Mouse (Mus musculus): ENCODE measurements at regions not wholly inside any gene's neighbourhood (a gene's known extent, or its start where the extent isn't known, plus 50 kb on each side); places are given as distances from the start of the nearest gene placed in this dataset.
A peak's percentile ranks its signal among the peaks of the same experiment; 100 is the strongest.

GRCm38 (mm10) chr9:61702280-61702966 lies 211.9 kb downstream of the Rplp1 start:
- ATAC-seq (replicated peaks in 1 of 2; ENCODE audit: insufficient read depth in 1 of 2, low FRiP score in 2 of 2, low TSS enrichment in 1 of 2, low read depth in 1 of 2, poor library complexity in 2 of 2, severe bottlenecking in 2 of 2): peak; percentile 77 to 82

- no peak for ATAC-seq (replicated peaks in 1 of 2; ENCODE audit: insufficient read depth in 1 of 2, low FRiP score in 2 of 2, low TSS enrichment in 1 of 2, low read depth in 1 of 2, poor library complexity in 2 of 2, severe bottlenecking in 2 of 2)
Measured at GRCm38 (mm10) chr9:61700576-61700975, 213.8 kb downstream of the Rplp1 start.

- no peak for ATAC-seq (replicated peaks in 1 of 2; ENCODE audit: insufficient read depth in 1 of 2, low FRiP score in 2 of 2, low TSS enrichment in 1 of 2, low read depth in 1 of 2, poor library complexity in 2 of 2, severe bottlenecking in 2 of 2)
Measured at GRCm38 (mm10) chr9:61699618-61700017, 214.7 kb downstream of the Rplp1 start.

GRCm38 (mm10) chr9:61697959-61698358 lies 216.4 kb downstream of the Rplp1 start:
- ATAC-seq (replicated peaks in 1 of 2; ENCODE audit: insufficient read depth in 1 of 2, low FRiP score in 2 of 2, low TSS enrichment in 1 of 2, low read depth in 1 of 2, poor library complexity in 2 of 2, severe bottlenecking in 2 of 2): no peak

GRCm38 (mm10) chr9:61696831-61697230 lies 217.5 kb downstream of the Rplp1 start:
- no peak for ATAC-seq (replicated peaks in 1 of 2; ENCODE audit: insufficient read depth in 1 of 2, low FRiP score in 2 of 2, low TSS enrichment in 1 of 2, low read depth in 1 of 2, poor library complexity in 2 of 2, severe bottlenecking in 2 of 2)

GRCm38 (mm10) chr9:61695821-61696220 lies 218.5 kb downstream of the Rplp1 start:
- no peak for ATAC-seq (replicated peaks in 1 of 2; ENCODE audit: insufficient read depth in 1 of 2, low FRiP score in 2 of 2, low TSS enrichment in 1 of 2, low read depth in 1 of 2, poor library complexity in 2 of 2, severe bottlenecking in 2 of 2)

- no peak for ATAC-seq (replicated peaks in 1 of 2; ENCODE audit: insufficient read depth in 1 of 2, low FRiP score in 2 of 2, low TSS enrichment in 1 of 2, low read depth in 1 of 2, poor library complexity in 2 of 2, severe bottlenecking in 2 of 2)
Measured at GRCm38 (mm10) chr9:61695381-61695791, 219.0 kb downstream of the Rplp1 start.

- no peak for ATAC-seq (replicated peaks in 1 of 2; ENCODE audit: insufficient read depth in 1 of 2, low FRiP score in 2 of 2, low TSS enrichment in 1 of 2, low read depth in 1 of 2, poor library complexity in 2 of 2, severe bottlenecking in 2 of 2)
Measured at GRCm38 (mm10) chr9:61694206-61694605, 220.1 kb downstream of the Rplp1 start.

GRCm38 (mm10) chr9:61690786-61691185 lies 223.6 kb downstream of the Rplp1 start:
- ATAC-seq (replicated peaks in 1 of 2; ENCODE audit: insufficient read depth in 1 of 2, low FRiP score in 2 of 2, low TSS enrichment in 1 of 2, low read depth in 1 of 2, poor library complexity in 2 of 2, severe bottlenecking in 2 of 2): no peak

- no peak for ATAC-seq (replicated peaks in 1 of 2; ENCODE audit: insufficient read depth in 1 of 2, low FRiP score in 2 of 2, low TSS enrichment in 1 of 2, low read depth in 1 of 2, poor library complexity in 2 of 2, severe bottlenecking in 2 of 2)
Measured at GRCm38 (mm10) chr9:61689939-61690338, 224.4 kb downstream of the Rplp1 start.

- no peak for ATAC-seq (replicated peaks in 1 of 2; ENCODE audit: insufficient read depth in 1 of 2, low FRiP score in 2 of 2, low TSS enrichment in 1 of 2, low read depth in 1 of 2, poor library complexity in 2 of 2, severe bottlenecking in 2 of 2)
Measured at GRCm38 (mm10) chr9:61689516-61689915, 224.8 kb downstream of the Rplp1 start.

- no peak for ATAC-seq (replicated peaks in 1 of 2; ENCODE audit: insufficient read depth in 1 of 2, low FRiP score in 2 of 2, low TSS enrichment in 1 of 2, low read depth in 1 of 2, poor library complexity in 2 of 2, severe bottlenecking in 2 of 2)
Measured at GRCm38 (mm10) chr9:61683557-61683956, 230.8 kb downstream of the Rplp1 start.

- no peak for ATAC-seq (replicated peaks in 1 of 2; ENCODE audit: insufficient read depth in 1 of 2, low FRiP score in 2 of 2, low TSS enrichment in 1 of 2, low read depth in 1 of 2, poor library complexity in 2 of 2, severe bottlenecking in 2 of 2)
Measured at GRCm38 (mm10) chr9:61682744-61683259, 231.5 kb downstream of the Rplp1 start.

GRCm38 (mm10) chr9:61682316-61682715 lies 232.0 kb downstream of the Rplp1 start:
- 0 out of 4 replicates have a peak, but pooled peaks have one; percentile 23 to 24 for ATAC-seq (replicated peaks in 1 of 2; ENCODE audit: insufficient read depth in 1 of 2, low FRiP score in 2 of 2, low TSS enrichment in 1 of 2, low read depth in 1 of 2, poor library complexity in 2 of 2, severe bottlenecking in 2 of 2)

- no peak for ATAC-seq (replicated peaks in 1 of 2; ENCODE audit: insufficient read depth in 1 of 2, low FRiP score in 2 of 2, low TSS enrichment in 1 of 2, low read depth in 1 of 2, poor library complexity in 2 of 2, severe bottlenecking in 2 of 2)
Measured at GRCm38 (mm10) chr9:61681406-61681805, 232.9 kb downstream of the Rplp1 start.

- peak; percentile 86 to 91 for ATAC-seq (replicated peaks in 1 of 2; ENCODE audit: insufficient read depth in 1 of 2, low FRiP score in 2 of 2, low TSS enrichment in 1 of 2, low read depth in 1 of 2, poor library complexity in 2 of 2, severe bottlenecking in 2 of 2)
Measured at GRCm38 (mm10) chr9:61680911-61681311, 233.4 kb downstream of the Rplp1 start.

- peak; percentile 30 to 45; a peak in 3 of 4 replicates for ATAC-seq (replicated peaks in 1 of 2; ENCODE audit: insufficient read depth in 1 of 2, low FRiP score in 2 of 2, low TSS enrichment in 1 of 2, low read depth in 1 of 2, poor library complexity in 2 of 2, severe bottlenecking in 2 of 2)
Measured at GRCm38 (mm10) chr9:61679686-61680085, 234.7 kb downstream of the Rplp1 start.

- no peak for ATAC-seq (replicated peaks in 1 of 2; ENCODE audit: insufficient read depth in 1 of 2, low FRiP score in 2 of 2, low TSS enrichment in 1 of 2, low read depth in 1 of 2, poor library complexity in 2 of 2, severe bottlenecking in 2 of 2)
Measured at GRCm38 (mm10) chr9:61677603-61678002, 236.7 kb downstream of the Rplp1 start.

GRCm38 (mm10) chr9:61677037-61677436 lies 237.3 kb downstream of the Rplp1 start:
- no peak for ATAC-seq (replicated peaks in 1 of 2; ENCODE audit: insufficient read depth in 1 of 2, low FRiP score in 2 of 2, low TSS enrichment in 1 of 2, low read depth in 1 of 2, poor library complexity in 2 of 2, severe bottlenecking in 2 of 2)
